Mouse (Mus musculus) large intestine, adult 2 months (tissue): ENCODE measurements around the gene Tgif2. TPM values are rescaled to one million over a fixed set of nuclear protein-coding genes. Genes with fewer than 3 reads are reported as not detected.
"Not testable (repeated sequence)": the region's sequence is repeated elsewhere in the genome, so short reads cannot be mapped to it uniquely, and the experiment has no call there.

Source experiments
- DNase-seq: peaks from one replicate; pipeline ENCODE4 v3.0.0-alpha.2; 2012; ENCODE audit warnings: low read depth, low spot score
- WGBS: fragments of 180-500 bp; shearing (Covaris S2); methylation state at CpG from one replicate; pipeline ENCODE4 v1.1.7; 2018; 5-methylcytosine and 5-hydroxymethylcytosine counted together
- polyA plus RNA-seq: library from polyadenylated mRNA; depleted of rRNA; stranded (reverse); fragments of >200 nt; gene quantifications from 2 replicates; pipeline ENCODE4 v1.2.3, GENCODE M21; 2012; rRNA removed

Gene Tgif2
- 3.2 and 3.8 TPM in 2 replicates for polyA plus RNA-seq

DNA sequence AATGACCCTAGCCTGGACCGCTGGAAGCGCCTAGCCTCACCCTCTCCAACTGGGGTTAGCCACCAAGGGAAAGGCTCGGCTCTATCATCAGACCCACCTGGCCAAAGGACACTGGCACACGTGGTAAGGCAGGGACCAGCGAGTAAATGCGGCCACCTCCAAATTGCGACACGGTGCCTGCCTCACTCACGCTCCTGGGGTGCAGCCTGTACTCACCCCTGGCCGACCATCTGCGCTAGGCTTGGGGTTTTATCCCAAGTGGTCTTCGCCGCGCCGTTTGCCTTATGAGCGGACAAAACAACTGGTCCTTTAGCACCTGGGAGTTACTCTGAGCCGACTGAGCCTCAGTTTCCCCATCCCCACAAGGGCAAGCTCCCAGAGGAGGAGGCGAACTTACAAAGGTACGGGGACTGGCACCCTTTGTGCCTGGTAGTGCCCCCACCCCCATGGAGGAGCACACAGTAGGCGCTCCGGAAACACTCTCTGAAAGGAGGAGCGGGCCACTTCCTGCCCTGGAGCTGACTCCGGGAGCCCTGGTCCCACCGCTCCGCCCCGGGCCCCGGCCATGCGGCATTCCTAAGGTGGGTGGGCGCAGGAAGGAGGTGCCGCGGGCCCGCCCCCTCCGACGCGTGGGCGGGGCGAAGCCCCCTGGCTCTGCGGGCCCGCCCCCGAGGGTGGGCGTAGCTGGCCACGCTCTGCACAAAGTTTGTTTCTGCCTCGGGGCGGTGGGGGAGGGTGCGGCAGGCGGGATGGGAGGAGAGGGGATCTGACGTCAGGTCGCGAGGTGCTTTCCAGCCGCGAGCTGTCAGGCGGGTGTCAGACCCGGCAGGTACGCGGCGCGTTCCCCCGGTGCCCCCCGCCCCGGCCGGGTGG, at the start of gene Tgif2:
Gene Tgif2, plus strand, starts transcription at position 689 of the 873 bp plus-strand sequence.
- 12% methylated on average over 61 of the region's 61 CpGs for WGBS
- DNase-seq = no peak

DNA sequence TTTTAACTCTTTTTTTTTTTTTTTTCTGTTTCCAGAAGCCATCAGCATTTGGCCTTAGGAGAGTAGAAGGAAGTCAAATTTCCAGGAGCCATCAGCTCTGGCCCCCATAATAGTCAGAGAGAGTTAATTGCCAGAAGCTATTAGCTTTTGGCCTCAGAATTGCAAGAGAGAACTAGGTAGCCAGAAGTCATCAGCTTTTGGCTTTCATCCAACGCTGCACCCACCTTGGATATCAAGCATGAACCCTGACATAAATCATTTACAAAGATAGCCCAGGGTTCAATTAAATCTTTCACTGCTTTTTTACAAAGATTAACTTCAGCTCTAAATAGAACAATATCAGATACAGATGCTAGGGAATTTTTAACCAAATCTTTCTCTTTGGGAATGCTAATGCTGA, 41.3 kb upstream of the Tgif2 start:
- no peak for DNase-seq
- 31% methylated on average over 1 of the region's 1 CpGs for WGBS

DNA sequence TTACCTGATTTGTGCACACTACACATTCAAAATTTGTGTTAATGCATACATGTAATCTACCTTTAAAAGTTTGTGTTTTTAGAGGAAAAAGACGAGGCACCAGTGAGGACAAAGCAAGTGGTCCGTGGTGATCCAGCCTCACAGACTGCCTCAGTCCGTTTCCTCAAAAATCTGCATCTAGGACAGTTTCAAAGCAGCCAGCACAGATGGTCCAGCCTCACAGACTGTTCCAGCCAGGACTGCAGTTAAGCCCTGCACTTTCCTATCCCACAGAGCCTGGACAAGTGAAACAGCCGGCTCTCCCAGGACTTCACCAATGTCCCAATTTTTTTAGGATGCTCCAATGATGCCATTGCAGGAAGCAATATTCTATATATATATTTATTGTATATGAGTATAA, 38.8 kb upstream of the Tgif2 start:
- WGBS = 76% methylated on average over 4 of the region's 4 CpGs
- no peak for DNase-seq

DNA sequence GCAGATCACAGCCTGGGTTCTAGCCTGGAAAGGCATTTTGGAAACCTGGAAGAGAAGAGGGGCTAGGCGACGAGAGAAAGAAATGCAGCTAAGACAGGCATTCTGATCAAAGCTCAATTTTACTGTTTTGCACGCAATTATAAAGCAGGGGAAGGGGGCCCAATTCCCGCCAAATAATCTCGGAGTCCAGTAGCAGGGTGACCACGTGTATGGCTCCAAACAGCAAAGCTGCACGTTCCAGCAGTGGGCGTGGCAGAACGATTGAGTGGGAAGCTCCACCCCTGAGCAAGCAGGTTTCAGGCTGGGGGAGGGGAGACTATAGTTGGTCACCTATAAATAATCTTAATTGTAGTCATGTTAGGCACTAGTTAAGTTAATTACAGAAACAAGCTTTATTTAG, 37.7 kb upstream of the Tgif2 start:
- 29% methylated on average over 9 of the region's 9 CpGs for WGBS
- not testable (repeated sequence) for DNase-seq

DNA sequence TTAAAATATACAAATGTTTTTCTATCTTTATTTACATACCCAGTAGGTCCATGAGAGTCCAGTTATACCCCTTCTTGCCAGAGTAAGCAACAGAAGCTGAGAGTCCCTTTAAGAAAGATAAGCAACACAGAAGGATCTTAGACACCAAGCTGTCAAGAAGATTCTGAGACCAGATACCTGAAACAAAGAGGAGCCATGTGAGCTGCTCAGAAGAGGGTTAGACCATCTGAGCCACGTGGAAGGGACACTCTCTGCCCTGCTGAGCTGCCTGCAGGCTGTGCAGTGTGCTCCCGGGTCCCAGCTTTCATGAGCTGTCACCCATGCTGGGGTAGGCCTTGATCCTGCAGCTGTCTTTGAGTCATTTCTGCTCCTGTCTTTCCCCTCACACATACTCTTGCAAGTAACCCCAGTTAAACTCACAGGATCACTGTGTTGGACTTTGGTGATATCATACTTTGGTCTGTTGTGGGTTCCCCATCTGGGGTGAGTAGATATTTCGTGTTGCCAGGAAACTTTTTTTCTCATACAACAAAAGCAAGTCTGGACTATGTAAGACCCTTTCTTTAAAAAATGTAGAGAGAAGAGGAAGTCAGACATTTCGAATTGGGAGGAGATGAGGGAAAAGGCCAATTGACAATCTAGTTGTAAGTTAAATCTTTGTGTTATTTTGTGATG, 36.0 kb upstream of the Tgif2 start:
- WGBS = 67% methylated on average over 4 of the region's 4 CpGs
- DNase-seq = no peak

DNA sequence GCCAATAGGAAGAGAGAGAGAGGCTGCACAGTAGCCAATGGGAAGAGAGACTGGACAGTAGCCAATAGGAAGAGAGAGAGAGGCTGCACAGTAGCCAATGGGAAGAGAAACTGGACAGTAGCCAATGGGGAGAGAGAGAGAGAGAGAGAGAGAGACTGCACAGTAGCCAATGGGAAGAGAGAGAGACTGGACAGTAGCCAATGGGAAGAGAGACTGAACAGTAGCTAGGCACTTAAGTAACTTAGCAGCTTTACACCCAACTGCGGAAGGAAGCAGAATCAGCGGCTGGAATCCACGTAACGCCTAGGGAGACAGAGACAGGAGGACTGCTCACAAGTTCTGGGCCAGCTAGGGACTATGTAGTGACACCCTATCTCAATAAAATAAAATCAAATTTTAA, 35.2 kb upstream of the Tgif2 start:
- no peak for DNase-seq
- WGBS = 88% methylated on average over 4 of the region's 4 CpGs

DNA sequence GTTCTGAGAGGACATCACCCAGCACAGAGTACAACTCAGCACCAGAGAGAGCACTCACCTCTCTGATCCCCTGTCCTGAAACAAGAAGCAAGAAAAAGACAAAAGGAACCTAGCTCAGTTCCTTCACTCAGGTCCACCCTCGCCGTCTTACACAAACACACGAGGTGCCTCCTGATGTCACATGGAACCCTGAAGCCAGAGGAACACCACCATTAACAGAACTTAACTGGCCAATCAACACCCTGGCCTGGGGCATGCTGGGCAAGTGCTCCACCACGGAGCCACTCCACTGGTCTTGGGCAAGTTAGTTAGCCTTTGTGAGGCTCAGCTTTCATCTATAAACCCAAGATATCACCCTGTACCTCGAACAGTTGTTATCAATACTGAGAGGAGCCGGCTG, 32.9 kb upstream of the Tgif2 start:
- WGBS = 65% methylated on average over 6 of the region's 6 CpGs

DNA sequence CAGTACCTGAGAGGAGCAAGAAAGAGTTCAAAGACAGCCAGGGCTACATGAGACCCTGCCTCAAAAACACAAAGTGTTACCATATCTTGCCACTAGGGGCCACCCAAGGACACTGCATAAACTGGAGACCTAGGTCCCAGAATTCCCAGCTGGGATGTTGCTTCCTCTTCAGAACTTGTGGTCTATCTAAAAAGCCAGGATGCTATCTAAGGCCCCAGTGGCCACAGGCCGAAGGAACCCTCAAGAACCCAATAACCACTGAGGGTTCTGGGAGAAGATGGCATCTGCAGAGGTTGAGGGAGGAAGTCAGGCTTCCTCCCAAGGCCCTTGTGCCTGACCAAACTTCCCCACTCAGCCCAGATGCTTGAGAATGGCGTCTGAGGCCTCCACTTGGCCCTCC, 30.2 kb upstream of the Tgif2 start:
- 49% methylated on average over 2 of the region's 2 CpGs for WGBS

More for the DNA sequence above, 32.9 kb upstream of the Tgif2 start:
- no peak for DNase-seq

DNA sequence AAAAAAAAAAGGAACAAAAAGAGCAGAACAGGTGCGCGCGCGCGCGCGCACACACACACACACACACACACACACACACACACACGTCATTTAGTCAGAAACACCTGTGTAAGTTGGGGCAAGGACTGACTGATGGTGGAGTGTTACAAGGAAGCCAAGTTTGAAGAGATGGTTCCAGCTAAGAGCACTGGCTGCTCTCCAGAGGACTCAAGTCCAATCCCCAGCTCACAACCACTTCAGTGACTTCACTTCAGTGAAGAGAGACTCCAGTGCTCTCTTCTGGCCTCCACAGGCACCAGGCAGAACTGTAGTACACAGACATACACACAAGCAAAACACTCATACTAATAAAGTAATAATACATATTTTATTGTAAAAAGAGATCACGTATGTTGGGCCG, 29.1 kb upstream of the Tgif2 start:
- WGBS = 89% methylated on average over 10 of the region's 10 CpGs

More for the DNA sequence above, 30.2 kb upstream of the Tgif2 start:
- DNase-seq = no peak

DNA sequence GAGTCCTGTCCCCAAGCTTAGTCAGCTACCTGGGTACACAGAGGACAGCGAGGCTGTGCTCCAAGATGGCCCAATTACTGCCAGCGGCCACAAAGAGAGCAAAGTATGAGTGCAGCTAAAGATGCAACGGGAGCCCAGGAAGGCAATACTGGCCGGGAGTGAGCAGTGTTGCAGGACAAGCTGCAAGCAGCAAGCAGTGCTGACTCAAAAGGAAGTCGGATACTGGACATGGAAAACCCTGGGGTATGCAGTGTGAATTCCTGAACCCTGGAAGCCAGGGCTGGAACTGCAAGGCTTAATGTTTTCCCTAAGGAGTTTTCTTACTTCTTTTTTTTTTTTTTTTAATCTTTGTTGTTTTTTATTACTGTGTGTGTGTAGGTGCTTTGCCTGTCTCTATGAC, 28.3 kb upstream of the Tgif2 start:
- 69% methylated on average over 5 of the region's 5 CpGs for WGBS
- DNase-seq = no peak

More for the DNA sequence above, 29.1 kb upstream of the Tgif2 start:
- DNase-seq = no peak

DNA sequence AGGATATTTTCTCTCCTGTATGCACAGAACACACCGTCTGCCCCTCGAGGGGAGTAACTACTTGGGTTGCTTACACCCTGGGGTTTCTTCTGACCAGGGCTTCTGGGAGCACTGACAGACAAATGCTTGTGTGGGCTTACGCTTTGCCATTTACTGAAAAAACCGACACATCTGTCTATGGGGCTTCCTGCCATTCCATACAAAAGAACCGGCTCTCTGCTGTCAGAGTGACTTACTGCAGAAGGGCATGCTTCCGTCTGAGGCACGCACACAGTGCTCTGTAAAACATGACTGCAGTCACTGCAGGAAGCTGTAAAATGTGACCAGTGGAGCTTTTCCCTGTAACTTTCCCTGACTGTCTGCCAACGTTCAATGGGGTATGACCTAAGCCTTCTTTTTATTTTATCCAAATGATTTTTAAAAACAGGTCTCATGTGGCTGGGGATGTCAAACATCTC, 25.4 kb upstream of the Tgif2 start:
- WGBS = 23% methylated on average over 8 of the region's 8 CpGs
- no peak for DNase-seq

DNA sequence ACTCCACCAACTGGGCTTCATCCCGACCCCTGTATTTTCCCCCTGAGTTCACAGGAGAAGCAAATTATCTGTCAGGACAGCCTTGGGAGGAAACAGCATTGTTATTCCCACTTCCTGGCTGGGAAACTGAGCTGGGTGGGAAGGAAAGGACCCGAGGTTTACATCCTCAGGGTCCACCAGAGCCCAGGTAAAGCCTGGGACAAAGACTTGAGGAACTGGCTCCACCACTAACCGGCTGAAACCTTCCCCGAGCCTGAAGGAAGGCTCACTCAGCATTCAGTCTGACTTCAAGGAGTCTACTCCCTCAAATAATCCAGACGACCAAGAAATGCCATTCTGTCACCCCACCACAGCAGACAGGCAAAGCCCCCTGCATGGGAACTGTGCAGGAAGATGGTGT, 24.9 kb upstream of the Tgif2 start:
- DNase-seq = no peak
- 25% methylated on average over 5 of the region's 5 CpGs for WGBS

DNA sequence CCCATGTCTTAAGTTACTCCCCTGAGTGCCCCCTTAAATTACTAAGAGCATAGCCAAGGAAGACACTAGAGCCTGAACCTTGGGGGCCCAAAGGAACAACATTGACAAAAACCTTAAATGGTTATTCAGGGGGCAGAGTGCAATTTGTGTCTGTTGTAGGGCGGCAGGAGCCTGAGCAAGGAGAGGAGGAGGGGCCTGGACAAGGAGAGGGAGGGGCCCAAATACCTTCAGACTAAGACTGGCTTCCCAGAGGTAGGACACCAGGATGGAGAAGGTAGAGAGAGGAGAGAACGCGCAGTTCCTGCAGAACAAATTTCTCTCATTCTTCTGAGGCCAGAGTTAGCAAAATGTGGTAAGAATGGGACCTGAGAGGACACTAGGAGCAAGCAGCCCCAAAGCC, 24.4 kb upstream of the Tgif2 start:
- WGBS = 72% methylated on average over 3 of the region's 3 CpGs
- no peak for DNase-seq

DNA sequence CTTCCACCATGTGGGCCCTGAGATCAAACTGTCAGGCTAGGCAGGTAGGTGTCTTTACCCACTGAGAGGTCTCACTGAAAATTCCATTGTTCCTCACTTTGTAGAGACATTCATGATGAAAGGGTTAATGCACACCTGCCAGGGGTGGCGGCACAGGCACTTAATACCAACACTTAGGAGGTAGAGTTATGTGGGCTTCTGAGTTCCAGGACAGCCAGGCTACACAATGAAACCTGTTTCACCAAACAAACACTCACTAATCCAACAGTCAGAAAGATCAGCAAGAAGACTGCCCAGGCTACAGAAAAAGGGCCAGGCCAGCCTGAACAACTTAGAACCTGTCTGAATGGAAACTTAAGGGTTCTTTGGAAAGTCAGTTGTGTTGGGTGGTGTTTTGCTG, 23.7 kb upstream of the Tgif2 start:
- DNase-seq = no peak
- WGBS = 74% methylated on average over 1 of the region's 1 CpGs

DNA sequence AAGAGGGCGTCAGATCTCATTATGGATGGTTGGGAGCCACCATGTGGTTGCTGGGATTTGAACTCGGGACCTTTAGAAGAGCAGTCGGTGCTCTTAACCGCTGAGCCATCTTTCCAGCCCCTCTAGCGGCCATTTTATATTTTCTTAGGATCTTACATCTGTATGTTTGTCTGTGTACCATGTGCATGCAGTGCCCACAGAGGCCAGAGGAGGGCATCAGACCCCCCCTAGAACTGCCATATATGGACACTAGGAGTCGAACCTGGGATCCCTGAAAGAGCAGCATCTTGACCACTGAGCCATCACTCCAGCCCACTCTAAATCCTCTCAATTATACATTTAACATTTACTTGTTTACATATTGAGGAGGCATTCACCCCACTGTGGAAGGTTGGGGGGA, 14.7 kb upstream of the Tgif2 start:
- not testable (repeated sequence) for DNase-seq
- 88% methylated on average over 6 of the region's 6 CpGs for WGBS

DNA sequence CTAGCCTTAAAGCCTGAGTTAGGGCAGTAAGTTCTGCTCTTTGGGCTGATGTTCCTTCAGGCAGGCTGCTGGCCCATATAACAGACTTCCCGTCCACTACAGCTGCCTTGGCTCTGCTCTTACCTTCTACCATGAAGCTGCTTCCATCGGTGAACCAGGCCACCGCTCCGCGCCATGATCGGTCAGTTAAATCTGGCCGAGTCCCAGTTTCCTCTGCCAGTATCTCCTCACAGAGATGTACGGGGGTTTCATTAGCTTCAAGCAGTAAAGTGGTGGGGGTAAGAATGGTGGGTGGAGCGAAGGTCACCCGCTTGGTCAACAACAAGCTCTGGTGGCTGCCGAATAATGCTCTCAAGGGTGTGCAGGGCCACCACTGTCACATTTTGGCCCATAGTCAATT, 5.5 kb upstream of the Tgif2 start:
- WGBS = 94% methylated on average over 11 of the region's 11 CpGs
- DNase-seq = no peak

DNA sequence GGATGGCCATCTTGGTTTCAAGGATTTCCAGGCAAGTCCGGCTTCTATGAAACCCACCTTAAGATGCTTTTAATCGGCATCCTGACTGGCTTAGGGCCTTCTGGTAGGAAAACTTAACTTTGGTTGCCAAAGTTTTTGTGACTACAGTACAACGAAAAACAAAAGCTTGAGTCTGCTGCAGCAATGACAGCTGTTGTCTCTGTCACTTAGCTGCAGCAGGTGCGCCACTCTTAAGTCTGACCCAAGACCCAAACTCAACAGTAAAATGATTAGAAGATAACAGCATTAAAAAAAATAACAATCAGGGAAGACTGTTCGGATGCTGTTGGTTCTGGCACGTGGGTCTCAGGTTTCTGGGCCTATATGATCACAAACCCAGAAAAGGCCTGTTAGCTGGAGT, 968 bp upstream of the Tgif2 start:
- WGBS = 79% methylated on average over 6 of the region's 6 CpGs
- DNase-seq = no peak

DNA sequence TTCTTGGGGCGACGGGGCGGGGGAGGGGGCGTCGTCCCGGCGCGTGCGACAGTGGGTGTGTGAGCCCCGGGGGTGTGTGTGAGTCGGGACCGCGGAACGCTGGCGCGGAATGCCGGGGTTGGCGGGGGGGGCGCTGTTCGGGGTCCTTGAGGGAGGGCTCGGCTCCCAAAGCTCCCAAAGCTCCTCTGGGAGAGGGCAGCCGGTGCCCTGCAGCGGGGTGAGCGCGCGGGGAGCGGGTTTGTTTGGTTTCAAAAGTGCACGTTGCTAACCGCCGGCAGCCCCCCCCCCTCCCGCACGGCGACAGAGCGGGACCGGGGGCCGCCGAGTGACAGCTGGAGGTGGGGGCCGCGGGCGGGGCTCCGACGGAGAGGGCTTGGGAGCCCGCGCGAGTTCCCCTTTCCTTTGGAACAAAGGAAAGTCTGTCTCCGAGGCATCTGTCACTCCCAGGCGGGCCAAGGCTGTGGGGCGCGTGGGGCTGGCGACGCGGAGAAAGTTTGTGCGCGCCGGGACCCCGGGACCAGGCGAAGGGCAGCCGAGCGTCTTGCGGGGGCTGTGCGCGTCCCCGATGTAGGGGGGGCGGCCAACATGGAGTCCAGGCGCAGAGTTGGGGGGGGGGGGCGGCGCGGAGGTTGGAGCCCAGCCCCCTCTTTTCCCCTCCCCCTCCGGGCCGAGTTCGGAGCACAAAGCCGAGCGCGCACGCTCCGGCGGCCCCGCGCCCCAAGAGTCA, 657 bp downstream of the Tgif2 start:
- DNase-seq = no peak
- under 1% methylated on average over 71 of the region's 79 CpGs for whole genome bisulfite sequencing

DNA sequence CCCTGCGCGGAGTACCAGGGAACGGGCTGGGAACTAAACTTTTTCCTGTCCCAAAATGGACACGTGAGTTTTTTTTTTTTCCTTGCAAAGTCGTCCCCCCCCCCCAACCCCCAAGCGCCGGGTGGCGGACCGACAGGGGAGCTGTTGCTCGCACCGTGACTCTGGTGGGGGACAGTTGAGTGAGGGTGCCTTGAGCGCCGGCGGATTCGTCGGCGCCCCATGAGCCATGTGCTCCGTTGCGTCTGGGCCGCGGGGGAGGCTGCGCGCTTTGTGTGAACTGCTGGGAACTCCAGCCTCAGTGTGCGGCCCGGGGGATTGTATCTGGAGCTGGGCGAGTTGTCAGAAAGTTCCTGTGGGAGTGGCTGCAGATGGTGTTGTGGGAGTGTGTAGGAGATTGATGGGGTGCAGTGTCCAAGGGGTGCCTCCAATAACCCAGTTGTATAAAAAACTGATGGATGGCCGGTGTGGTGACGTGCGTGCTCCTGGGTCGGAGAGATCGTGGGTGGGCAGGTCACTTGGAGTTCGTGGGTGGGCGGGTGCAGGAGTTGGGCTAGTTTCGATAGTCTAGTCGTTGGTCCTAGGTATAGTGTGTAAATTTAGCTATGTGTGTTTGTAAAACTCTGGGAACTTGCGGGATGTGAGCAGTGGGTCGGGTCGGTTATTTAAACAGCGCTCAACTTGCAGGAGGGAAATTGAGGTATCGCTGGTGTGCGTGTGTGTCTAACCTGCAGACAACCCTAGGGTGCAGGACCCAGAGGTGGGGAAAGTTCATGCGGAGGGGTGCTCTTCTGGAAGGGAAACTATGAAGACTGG, 1.4 kb downstream of the Tgif2 start:
- no peak for DNase-seq
- WGBS = under 1% methylated on average over 42 of the region's 42 CpGs
